Mouse (Mus musculus): ENCODE data around the gene Rexo1.
A peak's percentile ranks its signal among the peaks of the same experiment; 100 is the strongest.

The Rexo1 gene

DNA sequence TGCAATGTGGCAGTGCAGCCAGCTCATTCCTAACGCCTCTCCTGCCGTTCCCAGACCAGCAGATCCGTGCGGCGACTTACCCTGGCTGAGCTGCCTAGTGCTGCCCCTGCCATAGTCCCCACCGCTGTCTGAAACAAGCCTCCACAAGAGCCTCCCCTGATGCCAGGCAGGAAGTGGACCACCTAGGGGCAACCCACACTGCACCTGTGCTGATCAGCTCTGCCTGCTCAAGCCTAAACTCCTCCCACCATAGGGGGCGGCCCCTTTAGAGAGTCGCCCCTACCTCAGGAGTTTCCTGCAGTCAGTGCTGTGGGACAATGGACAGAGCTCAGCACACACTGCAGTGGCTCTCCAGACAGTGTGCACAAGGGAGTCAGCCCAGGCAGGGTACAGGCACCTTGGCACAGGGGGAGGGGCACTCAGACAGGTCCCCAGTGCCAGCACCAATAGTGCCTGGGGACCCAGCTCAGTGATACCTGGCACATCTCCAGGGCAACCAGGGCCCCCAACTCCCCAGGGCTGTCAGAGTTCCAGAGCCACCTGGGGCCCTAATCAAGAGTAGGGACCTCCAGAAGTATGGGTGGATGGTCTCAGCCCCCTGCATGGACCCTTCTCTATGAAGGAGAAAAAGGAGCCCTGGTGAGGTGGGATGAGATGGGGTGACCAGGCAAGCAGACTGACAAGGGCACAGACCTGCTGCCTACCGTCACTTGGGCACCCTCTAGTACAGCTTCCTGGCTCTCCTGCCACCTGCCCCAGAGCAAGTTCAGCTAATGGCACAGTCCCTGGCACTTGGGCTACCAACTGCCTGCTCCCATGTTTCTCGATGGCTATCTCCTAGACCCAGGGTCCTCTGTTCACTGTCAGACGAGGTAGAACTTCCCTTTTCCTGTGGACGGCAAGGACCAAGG is 23.5 kb upstream of the Rexo1 start:
- DNase-seq (ENCODE audit: low read depth, low spot score), result no peak

GRCm38 (mm10) chr10:80584045-80584488 is 22.7 kb upstream of the Rexo1 start:
- no peak for DNase-seq (ENCODE audit: low read depth, low spot score)

DNA sequence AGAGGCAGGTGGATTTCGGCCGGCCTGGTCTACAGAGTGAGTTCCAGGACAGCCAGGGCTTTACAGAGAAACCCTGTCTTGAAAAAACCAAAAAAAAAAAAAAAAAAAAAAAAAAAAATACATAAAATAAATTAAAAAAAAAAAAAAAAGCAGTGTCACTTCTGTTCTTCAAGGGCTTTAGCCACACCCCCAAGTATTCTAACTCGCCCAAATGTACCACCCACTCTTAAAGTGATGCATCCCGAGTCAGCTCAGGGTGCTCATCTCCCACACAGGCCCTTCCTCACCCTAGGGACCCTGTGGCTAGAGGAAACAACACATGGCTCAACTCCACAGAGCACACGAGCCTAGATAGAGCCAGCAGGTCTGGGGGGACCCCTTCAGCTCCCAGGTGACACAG is 21.7 kb upstream of the Rexo1 start:
- DNase-seq (ENCODE audit: low read depth, low spot score), result no peak

DNA sequence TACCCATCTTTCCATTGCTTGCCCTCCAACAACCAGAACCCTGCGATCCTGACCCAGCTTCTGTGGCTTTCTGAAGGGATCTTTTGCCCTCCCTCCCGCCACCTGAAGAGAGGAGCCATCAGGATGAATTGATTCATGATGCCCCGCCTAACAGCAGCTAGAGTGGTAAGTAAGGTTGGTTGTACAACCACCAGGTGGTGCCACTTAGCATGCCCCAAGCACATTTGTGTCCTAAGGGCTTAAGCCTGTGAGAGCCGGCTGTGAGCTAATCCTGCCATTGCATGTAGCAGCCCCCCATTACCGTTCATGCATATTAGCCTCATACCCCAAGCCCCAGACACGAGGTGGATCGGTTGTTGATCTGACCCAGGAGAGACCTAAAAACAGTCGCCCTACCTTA is 17.6 kb upstream of the Rexo1 start:
- DNase-seq (ENCODE audit: low read depth, low spot score), result no peak

- DNase-seq (ENCODE audit: low read depth, low spot score), result no peak
Observed at GRCm38 (mm10) chr10:80578131-80578750, 16.9 kb upstream of the Rexo1 start.

DNA sequence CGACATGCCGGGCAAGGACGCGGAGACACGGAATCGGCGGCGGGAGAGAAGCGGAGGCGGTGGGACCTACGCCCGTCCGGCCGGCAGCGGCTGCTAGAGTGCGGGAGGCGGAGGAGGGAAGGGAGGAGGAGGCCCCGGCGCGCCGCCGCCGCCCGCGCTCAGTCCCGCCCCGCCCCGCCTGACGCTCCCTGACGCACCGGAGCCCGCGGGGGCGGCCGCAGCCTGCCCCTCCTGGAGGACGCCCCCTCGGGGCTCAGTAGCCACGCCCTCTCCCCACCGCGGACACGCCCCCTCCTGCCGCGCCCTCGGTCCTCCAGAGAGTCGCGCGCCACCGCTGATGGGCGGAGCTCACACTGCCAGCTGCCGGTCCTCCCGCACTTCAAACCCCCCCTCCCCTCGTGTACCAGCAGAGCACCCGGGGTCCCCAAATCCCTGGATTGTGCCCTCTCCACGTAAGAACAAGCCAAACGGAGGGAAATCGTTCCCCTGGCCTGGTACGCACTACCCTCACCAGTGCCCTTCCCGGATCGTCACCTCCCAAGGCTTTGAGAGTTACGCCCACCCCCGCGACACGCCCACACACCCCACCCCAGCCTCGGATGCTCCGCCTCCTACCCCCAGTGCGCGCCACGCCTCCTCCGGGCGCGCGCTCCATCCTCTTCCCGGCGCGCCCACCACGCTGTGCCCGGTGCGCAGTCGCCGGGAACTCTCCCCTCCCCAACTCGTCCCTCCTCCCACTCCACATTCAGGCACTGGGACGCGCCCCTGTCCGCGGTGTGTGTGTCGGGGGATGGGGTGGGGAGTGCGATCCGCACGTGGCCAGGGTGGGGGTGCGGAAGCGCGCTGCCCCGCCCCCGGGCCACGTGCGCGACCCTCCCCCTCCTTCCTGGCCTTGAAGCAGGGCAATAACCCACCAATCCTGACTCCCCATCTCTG is 16.1 kb upstream of the Rexo1 start, which contains the start of gene Klf16:
Gene Klf16 (minus strand): TSS at position 127 of the 936 bp plus-strand sequence.
- DNase-seq (ENCODE audit: low read depth, low spot score), result peak; percentile 84

DNA sequence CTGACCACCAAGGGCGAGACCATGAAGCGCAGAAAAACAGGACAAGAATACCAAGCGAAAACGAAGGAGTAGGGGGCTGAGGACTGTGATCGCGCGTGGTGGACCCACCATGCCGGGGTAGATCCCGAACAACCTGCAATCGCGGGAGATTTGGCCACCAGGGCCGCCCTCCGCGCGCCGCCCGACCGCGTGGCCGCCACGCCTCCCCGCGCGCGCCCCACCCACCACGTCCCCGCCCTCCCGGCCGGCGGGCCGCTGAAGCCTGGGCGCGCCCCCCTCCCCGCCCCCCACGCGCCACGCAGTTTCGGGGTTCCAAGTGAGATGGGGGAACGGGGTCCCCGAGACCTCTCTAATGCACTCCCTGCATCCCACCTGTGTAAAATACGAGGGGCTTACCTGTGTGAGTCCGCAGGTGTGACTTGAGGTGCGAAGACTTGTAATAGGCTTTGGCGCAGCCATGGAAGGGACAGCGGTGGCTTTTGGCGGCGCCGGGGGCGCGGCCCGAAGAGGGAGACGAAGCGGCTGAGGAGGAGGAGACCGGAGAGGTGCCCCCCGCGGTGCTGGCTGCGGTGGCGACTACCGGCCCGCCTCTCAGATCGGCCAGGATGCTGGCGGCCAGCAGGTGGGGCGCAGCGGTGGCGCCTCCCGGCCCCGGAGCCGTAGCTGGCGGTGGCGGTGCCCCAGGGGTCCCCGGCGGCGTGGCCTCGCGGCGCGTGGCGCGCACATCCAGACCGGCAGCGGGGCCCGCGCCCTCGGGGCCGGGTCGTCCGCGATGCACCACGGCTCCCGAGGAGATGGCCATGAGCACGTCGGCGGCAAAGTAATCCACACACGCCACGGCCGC is 15.2 kb upstream of the Rexo1 start:
- DNase-seq (ENCODE audit: low read depth, low spot score), result no peak

GRCm38 (mm10) chr10:80575925-80576324 is 14.6 kb upstream of the Rexo1 start:
- DNase-seq (ENCODE audit: low read depth, low spot score), result no peak

GRCm38 (mm10) chr10:80574896-80575295 is 13.5 kb upstream of the Rexo1 start:
- DNase-seq (ENCODE audit: low read depth, low spot score), result no peak

GRCm38 (mm10) chr10:80573944-80574343 is 12.6 kb upstream of the Rexo1 start:
- DNase-seq (ENCODE audit: low read depth, low spot score), result no peak

GRCm38 (mm10) chr10:80572477-80572876 is 11.1 kb upstream of the Rexo1 start:
- no peak for DNase-seq (ENCODE audit: low read depth, low spot score)

DNA sequence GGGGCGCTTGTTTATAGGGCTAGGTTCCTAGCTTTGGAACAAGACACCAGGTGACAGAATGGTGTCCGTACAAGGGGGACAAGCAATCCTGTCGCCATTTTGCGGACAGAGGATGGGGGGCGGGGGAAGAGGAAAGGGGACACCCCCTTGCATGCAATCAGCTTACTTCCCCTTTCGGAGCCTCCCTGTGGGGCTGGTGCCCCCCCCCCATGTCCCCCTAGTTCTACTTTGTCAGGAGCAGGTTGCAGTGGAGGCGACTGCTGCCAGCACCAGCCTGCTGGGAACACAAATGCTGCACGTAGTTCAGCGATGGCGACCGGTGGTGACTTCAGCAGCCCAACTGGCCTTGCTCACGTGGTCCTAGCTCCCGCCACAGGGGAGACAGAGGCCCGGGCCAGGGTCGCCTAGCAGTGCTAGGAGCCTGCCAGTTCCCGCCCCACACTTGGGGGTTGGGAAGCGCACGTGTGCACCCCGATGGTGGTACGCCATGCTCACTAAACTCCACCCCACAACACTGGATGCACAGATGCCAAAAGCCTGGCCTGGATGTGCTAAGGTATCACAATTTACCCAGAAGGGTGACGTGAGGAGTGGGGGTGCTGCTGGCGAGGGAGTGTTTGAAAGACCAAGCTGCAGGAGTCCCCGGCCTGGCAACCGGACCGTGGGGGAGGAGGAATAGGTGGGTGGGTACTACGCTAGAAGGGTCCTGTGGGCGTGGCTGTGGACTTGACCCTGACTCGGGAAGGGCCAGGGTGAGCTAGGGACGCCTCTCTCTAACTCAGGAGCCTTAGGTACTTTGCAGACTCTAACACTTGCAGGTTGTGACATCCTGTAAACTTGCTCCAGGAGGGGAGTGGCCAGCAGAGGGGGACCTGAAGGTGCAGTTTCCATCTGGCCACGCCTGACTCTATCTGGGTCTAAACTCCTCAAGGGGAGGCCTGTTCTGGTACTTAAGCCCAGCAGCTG is 9.8 kb upstream of the Rexo1 start:
- no peak for DNase-seq (ENCODE audit: low read depth, low spot score)

DNA sequence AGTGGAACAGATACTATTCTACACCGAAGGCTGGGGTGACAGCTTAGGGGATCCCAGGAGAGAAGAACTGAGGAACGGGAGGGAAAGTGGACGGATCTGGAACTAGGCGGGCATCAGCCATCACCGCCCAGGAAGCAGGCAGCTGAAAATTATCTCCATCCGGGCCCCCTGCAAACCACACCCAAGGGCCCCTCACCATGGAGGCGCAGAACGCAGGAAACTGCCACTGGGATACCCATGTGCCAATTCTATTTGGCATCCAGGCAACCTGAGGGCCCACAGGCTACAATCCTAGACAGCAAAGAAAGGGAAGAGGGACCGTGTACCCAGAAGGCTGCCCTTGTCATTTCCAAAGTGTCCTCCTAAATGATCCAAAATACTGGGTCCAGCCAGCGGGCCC is 9.1 kb upstream of the Rexo1 start:
- no peak for DNase-seq (ENCODE audit: low read depth, low spot score)

DNA sequence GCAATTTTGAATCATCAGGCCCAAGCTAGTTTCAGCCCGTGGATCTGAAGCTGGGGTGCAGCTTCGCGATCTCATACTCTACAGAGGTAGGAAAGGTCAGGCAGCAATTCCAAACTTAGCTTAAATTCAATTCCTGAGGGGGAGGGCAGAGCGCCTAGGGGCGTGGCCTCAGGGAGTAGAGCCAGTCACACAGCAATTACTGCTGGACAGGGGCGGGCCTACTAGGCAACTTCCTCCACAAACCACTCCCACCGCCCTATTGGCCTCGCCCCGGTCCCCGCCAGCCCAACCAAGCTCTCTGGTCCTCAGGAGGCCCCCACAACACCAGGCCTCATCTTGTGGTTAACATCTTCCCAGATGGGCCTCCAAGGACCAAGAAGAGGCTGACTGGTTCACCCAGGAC is 8.3 kb upstream of the Rexo1 start:
- no peak for DNase-seq (ENCODE audit: low read depth, low spot score)

- DNase-seq (ENCODE audit: low read depth, low spot score), result no peak
Observed at GRCm38 (mm10) chr10:80568876-80569275, 7.5 kb upstream of the Rexo1 start.

GRCm38 (mm10) chr10:80566375-80567092 is 5.2 kb upstream of the Rexo1 start:
- DNase-seq (ENCODE audit: low read depth, low spot score), result peak; percentile 65

GRCm38 (mm10) chr10:80560621-80561020 is 739 bp downstream of the Rexo1 start:
- DNase-seq (ENCODE audit: low read depth, low spot score), result no peak

DNA sequence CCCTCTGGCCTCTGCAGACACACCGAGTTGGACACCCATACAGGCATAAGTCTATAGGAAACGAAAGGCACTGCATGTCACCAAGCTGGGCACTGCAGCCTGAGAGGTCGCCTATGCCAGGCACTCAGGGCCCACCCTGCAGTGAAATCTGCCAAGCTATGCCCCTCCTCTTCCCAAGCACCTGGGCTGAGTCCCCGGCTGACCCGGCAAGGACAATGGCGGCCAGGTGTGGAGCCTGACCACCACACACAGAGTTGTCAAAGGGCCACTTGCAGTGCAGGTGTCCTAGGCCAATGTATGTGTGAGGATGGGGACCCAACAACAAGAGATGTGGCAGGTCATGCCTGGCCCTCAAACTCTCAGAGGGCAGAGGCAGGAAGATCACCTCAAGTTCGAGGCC is 1.9 kb downstream of the Rexo1 start:
- no peak for DNase-seq (ENCODE audit: low read depth, low spot score)

DNA sequence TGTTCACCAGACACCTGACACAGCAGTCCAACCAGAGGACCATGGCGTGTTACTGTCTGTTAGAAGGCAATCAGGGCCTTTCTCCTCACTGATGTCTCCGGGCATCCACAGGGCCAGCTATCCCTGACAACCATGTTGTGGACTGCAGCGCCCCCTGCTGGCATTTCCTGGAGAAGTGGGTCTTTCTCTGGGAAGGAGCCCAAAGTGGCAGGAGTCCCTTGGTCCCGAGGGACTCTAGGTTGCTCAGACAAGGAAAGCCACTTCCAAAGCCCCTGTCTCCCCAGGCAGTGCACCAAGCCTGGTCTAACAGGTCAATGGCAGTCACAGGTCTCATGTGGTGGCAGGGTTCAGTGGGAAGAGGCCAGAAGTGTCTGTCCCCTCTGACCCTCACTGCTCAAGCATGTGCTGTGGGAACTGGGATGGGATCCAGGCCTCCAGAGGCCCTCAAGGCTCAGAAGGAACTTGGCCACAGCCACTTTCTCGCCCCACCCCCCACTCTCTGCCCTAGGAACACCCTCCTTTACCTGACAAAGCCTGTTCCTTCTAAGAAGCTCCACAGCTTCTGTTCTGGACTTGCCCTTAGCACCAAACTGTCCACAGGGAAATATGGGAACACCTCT is 3.9 kb downstream of the Rexo1 start:
- no peak for DNase-seq (ENCODE audit: low read depth, low spot score)

Measured in WW6 (cell line).